Mouse (Mus musculus) ES-E14 (cell line): Measurements from ENCODE around the gene Ptpn22. TPM values are rescaled to one million over a fixed set of nuclear protein-coding genes. Genes with fewer than 3 reads are reported as not detected.

ENCODE experiments used
- DNase-seq: peaks from one replicate; pipeline ENCODE4 v3.0.0-alpha.2; 2013; ENCODE audit warnings: low read depth, low spot score
- H3K27ac ChIP-seq: 2 replicates; pipeline ENCODE4 v1.5.1; 2012; ENCODE audit warnings: low read depth, mild to moderate bottlenecking, low read length, moderate library complexity, mixed read lengths; ENCODE audit not compliant: poor library complexity, insufficient read depth, severe bottlenecking
- H3K36me3 ChIP-seq: 2 replicates; pipeline ENCODE4 v1.6.1; 2012; ENCODE audit warnings: mild to moderate bottlenecking, low read length, moderate library complexity, mixed read lengths; ENCODE audit not compliant: control insufficient read depth, poor library complexity, insufficient read depth, severe bottlenecking
- H3K4me1 ChIP-seq, 2 experiments: fragments of 150-350 bp in 1 of 2; sonication (generic) in 1 of 2; 2 replicates each; pipeline ENCODE4 v1.6.1; 2012; ENCODE audit warnings: low read length in 2 of 2, mild to moderate bottlenecking in 1 of 2, mixed read lengths in 1 of 2; ENCODE audit not compliant: control insufficient read depth in 2 of 2, insufficient read depth in 2 of 2, poor library complexity in 1 of 2
- H3K4me3 ChIP-seq, 2 experiments: fragments of 150-350 bp in 1 of 2; sonication (generic) in 1 of 2; 2 replicates each; pipeline ENCODE4 v1.5.1; 2012; ENCODE audit warnings: low read length in 2 of 2, low read depth in 1 of 2, mild to moderate bottlenecking in 1 of 2, mixed read lengths in 1 of 2; ENCODE audit not compliant: insufficient read depth in 1 of 2, poor library complexity in 1 of 2, severe bottlenecking in 1 of 2
- H3K9ac ChIP-seq: 2 replicates; pipeline ENCODE4 v1.6.1; 2012; ENCODE audit warnings: low read depth, mild to moderate bottlenecking, low read length, mixed read lengths; ENCODE audit not compliant: poor library complexity, insufficient read depth, severe bottlenecking
- H3K9me3 ChIP-seq: fragments of 150-350 bp; sonication (generic); 2 replicates; pipeline ENCODE4 v1.6.1; 2012; ENCODE audit warnings: low read depth, mild to moderate bottlenecking, low read length; ENCODE audit not compliant: control insufficient read depth, insufficient read depth
- CHD2 ChIP-seq: IDR thresholded peaks from 2 replicates; pipeline ENCODE4 v1.6.1; 2014; ENCODE audit warnings: mild to moderate bottlenecking, low read depth, low read length, inconsistent platforms
- HCFC1 ChIP-seq: IDR thresholded peaks from 2 replicates; pipeline ENCODE4 v1.6.1; 2012; ENCODE audit warnings: low read length, inconsistent platforms, borderline replicate concordance; ENCODE audit not compliant: insufficient read depth
- MAFK ChIP-seq: IDR thresholded peaks from 2 replicates; pipeline ENCODE4 v1.6.1; 2014; ENCODE audit warnings: mild to moderate bottlenecking, low read depth, low read length, inconsistent platforms; ENCODE audit not compliant: insufficient read depth
- ZC3H11A ChIP-seq: IDR thresholded peaks from 2 replicates; pipeline ENCODE4 v1.6.1; 2012; ENCODE audit warnings: low read depth, mild to moderate bottlenecking, inconsistent platforms, low read length, borderline replicate concordance
- ZNF384 ChIP-seq: IDR thresholded peaks from 2 replicates; pipeline ENCODE4 v1.6.1; 2012; ENCODE audit warnings: low read depth, low read length, inconsistent platforms
- in situ Hi-C, 2 experiments: fragments of 600-800 bp; cut with MboI; formaldehyde crosslinking; loops; one replicate each; pipeline ENCODE4 v1.15.1; 2025; ENCODE audit warnings: low sequenced_read_pairs in 2 of 2, inconsistent platforms in 1 of 2; ENCODE audit not compliant: unreplicated experiment in 2 of 2
- total RNA-seq: library from RNA; depleted of rRNA; stranded (reverse); fragments of 300-350 nt; gene quantifications from 2 replicates; pipeline ENCODE4 v1.2.3, GENCODE M21; 2012

Gene Ptpn22
- total RNA-seq, 1 experiment: 0.22 TPM

GRCm38 (mm10) chr3:103862721-103863220, 3.2 kb downstream of the Ptpn22 start:
- Histone ChIP-seq H3K36me3 (no peaks in the 10 kb centered on the region), H3K9ac (no peak overlapping the region), H3K4me1 (no peaks in the 10 kb centered on the region), H3K4me3 (no peak overlapping the region), H3K27ac (no peak overlapping the region), H3K9me3 (no peaks in the 10 kb centered on the region)
- no peak for DNase-seq
- no peak for TF ChIP-seq CHD2
- TF ChIP-seq ZC3H11A: no peak
- no peak for TF ChIP-seq MAFK
- no peak for TF ChIP-seq ZNF384
- TF ChIP-seq HCFC1: no peak
- in situ Hi-C loops: no loop called here

DNA sequence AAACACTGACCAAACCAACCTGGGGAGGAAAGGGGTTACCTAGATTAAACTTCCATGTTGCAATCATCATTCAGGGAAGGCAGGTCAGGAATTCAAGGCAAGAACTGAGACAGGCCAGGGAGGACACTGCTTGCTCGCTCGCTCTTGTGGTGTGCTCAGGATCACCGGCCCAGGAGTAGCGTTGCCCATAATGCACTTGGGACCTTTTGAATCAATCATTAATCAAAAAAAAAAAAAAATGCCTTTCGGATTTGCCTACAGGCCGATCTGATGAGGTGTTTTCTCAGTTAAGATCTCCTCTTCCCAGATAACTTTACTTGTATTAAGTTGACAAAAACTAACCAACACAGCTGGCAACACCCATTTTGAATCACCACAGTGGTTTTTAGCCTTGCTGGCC, 4.6 kb downstream of the Ptpn22 start:
- no peak for DNase-seq
- H3K9me3 ChIP-seq: no peaks in the 10 kb centered on the region
- no peak overlapping the region for H3K27ac ChIP-seq
- no peak overlapping the region for H3K4me3 ChIP-seq
- no peaks in the 10 kb centered on the region for H3K36me3 ChIP-seq
- H3K4me1 ChIP-seq: no peaks in the 10 kb centered on the region
- no peak overlapping the region for H3K9ac ChIP-seq
- TF ChIP-seq ZC3H11A: no peak
- TF ChIP-seq MAFK: no peak
- TF ChIP-seq ZNF384: no peak
- TF ChIP-seq HCFC1: no peak
- no peak for TF ChIP-seq CHD2
- in situ Hi-C loops: no loop called here

DNA sequence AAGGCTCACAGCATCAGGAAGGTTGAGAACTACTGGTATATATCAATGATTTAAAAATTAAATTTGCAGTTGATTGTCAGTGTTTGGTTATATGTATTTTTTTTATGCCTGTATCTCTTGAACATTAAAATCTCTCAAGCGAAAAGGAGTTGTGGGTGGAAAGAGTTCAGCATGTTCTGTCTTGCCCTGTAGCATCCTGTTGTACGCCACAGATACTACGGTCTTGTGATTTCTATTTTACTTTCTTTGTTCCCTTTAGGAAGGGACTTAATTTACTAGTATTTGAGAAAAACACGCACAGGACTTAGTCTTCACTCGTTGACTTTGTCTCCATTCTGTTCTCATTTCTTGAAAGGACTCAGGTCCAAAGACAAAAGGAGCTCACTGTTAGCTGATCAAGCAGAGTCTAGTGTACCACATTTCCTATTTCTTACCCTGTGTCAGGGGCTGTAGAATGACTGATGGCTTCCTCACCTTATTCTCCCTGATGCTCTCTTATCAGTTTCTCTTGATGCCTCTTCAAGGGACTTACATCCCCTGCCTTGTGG, 7.9 kb downstream of the Ptpn22 start:
- no peak for DNase-seq
- Histone ChIP-seq H3K4me1 (no peaks in the 10 kb centered on the region), H3K36me3 (no peaks in the 10 kb centered on the region), H3K4me3 (no peak overlapping the region), H3K9me3 (no peaks in the 10 kb centered on the region), H3K27ac (no peak overlapping the region), H3K9ac (no peak overlapping the region)
- TF ChIP-seq ZNF384 (no peak), ZC3H11A (no peak), HCFC1 (no peak), CHD2 (no peak), MAFK (no peak)
- in situ Hi-C loops: no loop called here

DNA sequence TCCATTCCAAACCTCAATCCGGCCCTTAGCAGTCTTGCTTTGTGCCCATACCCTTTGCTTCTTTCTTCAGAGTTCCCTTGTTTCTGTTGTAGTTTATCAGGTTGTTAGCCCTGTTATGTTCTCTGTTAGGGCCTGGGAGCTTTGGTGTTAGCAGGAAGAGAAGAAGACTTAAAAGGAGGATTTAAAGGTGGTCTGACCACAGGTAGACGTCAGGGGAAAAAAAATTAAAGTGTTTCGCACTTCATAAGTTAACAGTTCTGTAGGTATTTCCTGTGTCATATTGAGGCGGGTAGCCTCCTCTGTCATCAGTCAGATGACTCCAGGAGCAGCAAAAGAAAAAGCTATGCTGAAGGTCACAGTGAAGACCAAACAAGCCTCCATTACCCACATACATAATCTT, 8.4 kb downstream of the Ptpn22 start:
- Histone ChIP-seq H3K36me3 (no peaks in the 10 kb centered on the region), H3K9ac (no peak overlapping the region), H3K4me1 (no peaks in the 10 kb centered on the region), H3K27ac (no peak overlapping the region), H3K9me3 (no peaks in the 10 kb centered on the region), H3K4me3 (no peak overlapping the region)
- DNase-seq: no peak
- in situ Hi-C loops: no loop called here
- TF ChIP-seq HCFC1: no peak

- Histone ChIP-seq H3K9me3 (no peaks in the 10 kb centered on the region), H3K27ac (no peak overlapping the region), H3K36me3 (no peaks in the 10 kb centered on the region), H3K4me3 (no peak overlapping the region), H3K4me1 (no peaks in the 10 kb centered on the region), H3K9ac (no peak overlapping the region)
- no peak for TF ChIP-seq CHD2
- TF ChIP-seq HCFC1: no peak
- no peak for TF ChIP-seq MAFK
- no peak for TF ChIP-seq ZNF384
- no peak for TF ChIP-seq ZC3H11A
- DNase-seq: no peak
- in situ Hi-C loops: no loop called here
Observed at GRCm38 (mm10) chr3:103872663-103873098, 13.1 kb downstream of the Ptpn22 start.
